Mouse (Mus musculus) thymus, adult 2 months (tissue): ENCODE data around the gene Synpo2.

Experiments
- CTCF ChIP-seq: fragments of 200-500 bp; IDR thresholded peaks from 2 replicates; pipeline ENCODE4 v1.5.1; 2012; ENCODE audit warnings: mild to moderate bottlenecking, control low read depth, low read length, moderate library complexity, borderline replicate concordance; ENCODE audit not compliant: control insufficient read depth, poor library complexity, insufficient read depth; ENCODE audit errors: extremely low read depth
- POLR2A ChIP-seq: fragments of 200-500 bp; IDR thresholded peaks from 2 replicates; pipeline ENCODE4 v1.6.1; 2012; ENCODE audit warnings: mild to moderate bottlenecking, low read length, control low read depth, moderate library complexity; ENCODE audit not compliant: control insufficient read depth, poor library complexity, insufficient read depth; ENCODE audit errors: extremely low read depth

- TF ChIP-seq POLR2A = no peak
- TF ChIP-seq CTCF = no peak
Measured at GRCm38 (mm10) chr3:123146557-123146956, 89.4 kb downstream of the Synpo2 start.
